Mouse (Mus musculus): ENCODE measurements around the gene 1700001C02Rik.

1700001C02Rik gene

GRCm38 (mm10) chr5:30465861-30466260, at the start of gene 1700001C02Rik:
1700001C02Rik (plus strand) TSS chr5:30466047.
- no peak for DNase-seq (ENCODE audit: low read depth, low spot score)

- no peak for DNase-seq (ENCODE audit: low read depth, low spot score)
Measured at GRCm38 (mm10) chr5:30416665-30417064, 49.2 kb upstream of the 1700001C02Rik start.

- DNase-seq (ENCODE audit: low read depth, low spot score) = no peak
Measured at GRCm38 (mm10) chr5:30423121-30423520, 42.7 kb upstream of the 1700001C02Rik start.

GRCm38 (mm10) chr5:30423572-30424244, 42.1 kb upstream of the 1700001C02Rik start:
- peak; percentile 73 for DNase-seq (ENCODE audit: low read depth, low spot score)

- DNase-seq (ENCODE audit: low read depth, low spot score) = no peak
Measured at GRCm38 (mm10) chr5:30427406-30427805, 38.4 kb upstream of the 1700001C02Rik start.

- DNase-seq (ENCODE audit: low read depth, low spot score) = no peak
Measured at GRCm38 (mm10) chr5:30438931-30439330, 26.9 kb upstream of the 1700001C02Rik start.

GRCm38 (mm10) chr5:30440308-30440906, 25.4 kb upstream of the 1700001C02Rik start:
- DNase-seq (ENCODE audit: low read depth, low spot score) = no peak

GRCm38 (mm10) chr5:30442196-30442595, 23.7 kb upstream of the 1700001C02Rik start:
- no peak for DNase-seq (ENCODE audit: low read depth, low spot score)

DNA sequence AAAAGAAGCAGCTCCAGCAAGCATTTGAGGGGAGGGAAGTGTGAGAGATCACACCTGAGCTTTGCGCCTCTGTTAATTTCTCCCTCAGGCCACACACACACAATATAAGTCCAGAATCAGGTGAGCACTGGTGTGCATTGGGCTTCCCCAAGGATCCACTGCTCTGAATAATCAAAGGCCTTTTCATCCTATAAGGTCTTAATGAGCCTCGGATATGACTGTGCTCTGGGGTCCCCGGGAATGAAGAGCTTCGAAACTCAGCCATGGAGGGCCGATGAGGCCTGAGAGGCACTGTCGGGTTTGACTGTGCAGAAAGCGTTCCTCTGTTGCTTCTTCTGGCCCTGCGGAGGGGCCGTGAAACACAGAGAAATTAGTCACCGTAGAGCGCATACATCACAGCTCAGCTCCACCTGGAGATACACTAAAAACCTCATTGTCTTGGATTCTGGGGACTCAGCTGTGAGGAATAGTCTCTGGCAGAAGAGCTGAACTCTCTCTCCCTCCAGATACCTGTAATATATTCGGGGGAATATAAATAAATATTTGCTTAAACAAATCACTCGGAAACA, 21.4 kb upstream of the 1700001C02Rik start:
- DNase-seq (ENCODE audit: low read depth, low spot score) = no peak

DNA sequence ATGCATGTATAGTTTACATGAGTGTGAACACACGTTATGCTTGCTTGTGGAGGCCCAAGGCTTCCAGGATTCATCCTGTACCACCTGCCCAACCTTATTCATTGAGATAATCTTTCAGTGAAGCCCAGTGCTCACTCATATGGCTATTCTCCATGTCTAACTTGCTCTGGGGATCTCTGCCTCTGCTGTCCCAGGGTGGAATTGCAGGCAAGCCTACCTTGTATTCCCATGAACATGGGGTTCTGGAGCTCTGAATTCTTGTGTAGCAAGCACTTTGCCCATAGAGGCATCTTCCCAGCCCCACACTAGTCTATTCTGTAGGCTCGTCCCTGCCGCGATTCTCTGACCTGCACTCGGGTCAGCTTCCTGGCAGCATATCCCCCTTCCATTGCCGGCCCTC, 9.8 kb upstream of the 1700001C02Rik start:
- DNase-seq (ENCODE audit: low read depth, low spot score) = no peak

DNA sequence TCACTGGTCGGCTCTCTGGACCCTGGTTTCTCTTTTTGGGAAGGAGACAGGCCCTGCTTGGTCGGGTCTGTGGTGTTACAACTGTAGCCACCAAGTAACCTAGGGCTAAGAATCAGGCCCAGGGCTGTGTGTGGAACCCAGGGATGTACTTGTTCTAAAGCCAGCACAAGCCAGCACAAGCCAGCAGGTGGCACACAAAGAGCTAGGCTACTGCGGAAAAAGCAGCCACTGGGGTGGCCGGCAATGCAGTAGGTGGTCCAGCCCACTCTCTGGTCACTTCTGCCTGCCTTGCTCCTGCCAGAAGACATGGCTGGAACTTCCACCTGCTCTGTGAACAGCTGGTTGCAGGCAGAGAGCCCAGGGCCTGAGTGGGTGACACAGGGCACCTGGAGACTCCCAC, 5.7 kb upstream of the 1700001C02Rik start:
- DNase-seq (ENCODE audit: low read depth, low spot score) = no peak

DNA sequence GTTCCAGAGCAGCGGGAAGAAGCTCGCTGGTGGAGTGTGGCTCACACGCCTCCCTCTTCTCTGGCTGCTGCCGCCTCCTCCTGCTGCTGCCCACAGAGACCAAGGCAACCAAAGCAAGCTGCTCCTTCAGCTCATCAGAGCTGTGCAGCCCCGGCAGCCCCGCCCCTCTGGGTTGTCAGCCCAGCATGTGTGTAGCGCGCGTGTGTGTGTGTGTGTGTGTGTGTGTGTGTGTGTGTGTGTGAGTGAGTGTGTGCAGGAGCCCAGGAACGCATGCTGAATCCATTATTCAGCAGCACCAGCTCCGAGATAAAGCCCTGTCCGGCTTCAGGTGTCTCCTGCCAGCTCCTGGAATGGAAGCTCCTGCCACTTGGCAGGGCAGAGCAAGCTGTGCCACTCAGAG, 4.0 kb upstream of the 1700001C02Rik start, which contains the start of gene Otof:
Gene Otof (minus strand): TSS at position 112 of the 400 bp plus-strand sequence.
- no peak for DNase-seq (ENCODE audit: low read depth, low spot score)

DNA sequence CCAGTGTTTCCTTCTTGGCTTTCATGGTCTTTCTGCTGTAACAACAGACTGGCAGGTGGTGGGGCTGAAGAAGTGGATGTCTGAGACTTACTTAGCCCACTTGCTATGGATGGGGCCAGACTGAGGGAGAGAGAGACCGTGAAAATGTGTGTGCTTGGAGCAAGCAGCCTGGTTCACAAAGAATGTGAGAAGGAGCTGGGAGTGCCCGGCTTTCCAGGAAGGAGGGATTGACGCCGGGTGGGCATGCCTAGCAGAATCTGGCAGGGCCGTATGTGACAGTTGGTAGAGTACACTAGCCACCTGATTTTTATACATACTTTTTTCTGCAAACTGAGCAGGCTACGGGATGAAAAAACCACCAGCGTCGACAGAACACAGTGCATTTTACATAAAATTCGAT, 468 bp downstream of the 1700001C02Rik start:
- DNase-seq (ENCODE audit: low read depth, low spot score) = no peak

DNA sequence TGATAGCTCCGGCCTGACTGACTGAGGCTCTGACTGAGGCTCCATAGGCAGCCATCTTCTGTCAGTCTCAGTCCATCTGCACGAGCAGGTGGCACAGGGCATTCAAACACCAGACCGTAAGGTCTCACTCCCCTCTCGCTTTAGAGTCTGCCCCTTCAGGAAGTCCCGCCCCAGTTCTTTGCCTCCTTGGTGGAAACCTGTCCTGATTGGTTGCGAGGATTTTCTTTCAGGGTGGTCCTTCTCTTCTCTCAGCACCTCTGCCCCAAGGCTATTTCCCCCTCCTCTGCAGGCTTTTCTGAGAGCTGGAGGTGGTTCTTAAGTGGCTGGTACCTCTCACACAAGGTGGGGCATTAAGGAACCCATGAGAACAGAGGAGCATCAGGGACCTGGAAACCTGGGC, 4.6 kb downstream of the 1700001C02Rik start:
- no peak for DNase-seq (ENCODE audit: low read depth, low spot score)

DNA sequence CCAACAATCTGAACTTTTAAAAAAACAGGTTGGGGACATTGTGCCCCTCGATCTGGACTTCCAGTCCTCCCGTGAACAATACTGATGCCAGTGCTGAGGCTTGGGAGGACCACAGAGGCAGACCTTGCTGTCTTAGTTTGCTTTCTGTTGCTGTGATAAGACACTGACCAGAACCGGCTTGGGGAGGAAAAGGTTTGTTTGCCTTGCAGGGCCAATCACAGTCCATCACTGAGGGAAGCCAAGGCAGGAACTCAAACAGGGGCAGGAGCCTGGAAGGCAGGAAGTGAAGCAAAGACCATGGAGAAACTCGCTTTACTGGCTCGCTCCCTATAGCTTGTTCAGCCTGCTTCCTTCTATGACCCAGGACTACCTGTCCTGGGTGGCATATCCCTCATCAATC, 6.3 kb downstream of the 1700001C02Rik start:
- no peak for DNase-seq (ENCODE audit: low read depth, low spot score)

DNA sequence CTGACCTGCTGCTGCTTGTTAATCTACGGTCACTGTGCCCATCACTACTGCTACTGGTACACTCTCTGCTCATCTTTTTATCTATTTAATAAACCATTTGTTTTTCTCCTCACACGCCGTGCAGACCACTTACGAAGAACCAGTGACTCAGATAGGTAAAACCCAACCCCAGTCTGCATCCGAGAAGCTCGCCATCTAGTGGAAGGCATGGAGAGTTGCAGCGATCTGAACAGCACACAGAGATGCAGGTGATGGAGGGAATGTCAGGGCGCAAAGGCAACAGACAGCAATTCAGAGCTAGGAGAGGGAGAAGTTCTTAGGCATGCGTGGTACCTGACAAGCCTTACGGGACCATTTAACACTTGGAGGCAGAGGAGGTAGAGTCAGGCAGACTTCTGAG, 10.7 kb downstream of the 1700001C02Rik start:
- peak; percentile 51 for DNase-seq (ENCODE audit: low read depth, low spot score)

DNA sequence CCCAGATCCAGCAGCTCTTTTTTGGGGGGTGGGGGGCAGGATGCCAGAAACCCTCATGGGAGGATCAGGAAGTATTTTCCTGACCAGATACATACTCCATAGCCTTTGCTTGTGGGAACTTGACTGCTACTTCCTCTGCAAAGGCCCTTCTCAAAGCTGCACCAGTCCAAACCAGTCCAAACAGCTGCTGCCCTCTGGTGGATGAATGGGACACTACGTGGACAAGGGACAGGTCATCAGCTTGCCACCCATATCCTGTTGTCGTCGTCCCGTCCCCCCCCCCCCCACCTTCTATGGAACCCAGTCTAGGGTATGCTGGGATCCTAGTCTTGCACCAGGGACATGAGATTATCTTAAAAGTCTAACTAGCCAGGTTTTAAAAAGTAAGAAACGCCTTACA, 16.5 kb downstream of the 1700001C02Rik start:
- DNase-seq (ENCODE audit: low read depth, low spot score) = peak; percentile 78

DNA sequence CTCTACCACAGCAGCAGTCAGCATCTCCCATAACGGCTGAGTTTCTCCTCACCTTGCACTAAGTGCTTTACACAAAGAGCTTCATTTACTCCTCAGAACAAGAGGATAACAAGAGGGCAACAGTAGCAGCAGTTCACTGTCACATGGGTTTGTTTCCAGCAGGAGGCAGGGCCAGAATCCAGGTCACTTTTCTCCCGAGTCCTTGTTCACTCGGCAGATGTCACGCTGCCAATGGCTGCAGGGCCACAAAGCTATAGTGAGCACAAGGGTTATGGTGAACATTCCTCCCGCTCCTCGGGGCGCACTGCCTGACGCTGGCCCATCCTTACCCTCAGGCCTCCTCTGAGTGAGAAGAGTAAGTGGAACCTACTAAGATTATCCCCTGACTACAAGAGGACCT, 17.7 kb downstream of the 1700001C02Rik start:
- no peak for DNase-seq (ENCODE audit: low read depth, low spot score)

DNA sequence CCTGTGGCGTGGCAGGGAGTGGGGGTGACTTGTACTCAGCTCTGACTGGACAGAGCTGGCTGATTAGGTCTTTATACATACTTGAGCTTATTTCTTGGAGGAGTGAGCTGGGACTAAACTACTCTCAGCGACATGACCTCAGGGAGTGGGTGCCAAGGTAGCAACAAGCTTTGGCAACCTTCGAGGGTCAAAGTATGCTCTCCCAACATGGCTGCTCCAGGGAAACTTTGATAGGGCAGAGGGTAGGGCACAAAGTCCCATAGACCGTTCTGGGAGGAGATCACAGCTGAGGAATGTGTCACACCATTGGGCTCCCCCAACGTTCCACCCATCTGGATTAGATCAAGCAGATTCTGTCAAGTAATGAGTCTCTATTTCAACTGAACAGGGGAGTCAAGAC, 18.7 kb downstream of the 1700001C02Rik start:
- no peak for DNase-seq (ENCODE audit: low read depth, low spot score)

- no peak for DNase-seq (ENCODE audit: low read depth, low spot score)
Measured at GRCm38 (mm10) chr5:30485136-30485535, 19.3 kb downstream of the 1700001C02Rik start.

- no peak for DNase-seq (ENCODE audit: low read depth, low spot score)
Measured at GRCm38 (mm10) chr5:30490215-30490614, 24.4 kb downstream of the 1700001C02Rik start.

DNA sequence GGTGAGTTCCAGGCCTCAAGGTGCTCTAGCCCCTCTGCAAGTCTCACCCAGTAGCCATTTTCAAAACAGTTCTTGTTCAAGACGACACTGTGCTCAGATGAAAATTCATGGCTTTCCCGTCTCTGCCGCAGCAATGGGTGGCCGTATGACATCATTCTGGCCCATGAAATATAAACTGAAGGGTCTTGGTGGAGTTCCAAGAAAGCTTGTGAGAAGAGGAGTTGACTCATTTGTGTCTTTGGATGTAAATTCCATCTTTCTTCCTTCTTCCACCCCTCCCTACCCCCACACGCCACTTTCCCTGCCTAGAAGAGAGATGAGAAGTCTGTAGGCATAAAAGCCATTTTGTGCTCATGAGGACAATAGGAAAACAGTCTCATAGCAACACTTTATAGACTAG, 25.0 kb downstream of the 1700001C02Rik start:
- DNase-seq (ENCODE audit: low read depth, low spot score) = no peak

- DNase-seq (ENCODE audit: low read depth, low spot score) = no peak
Measured at GRCm38 (mm10) chr5:30493723-30494122, 27.9 kb downstream of the 1700001C02Rik start.

Data from mesoderm, embryonic 11.5 days (tissue).